Mouse (Mus musculus): ENCODE data around the gene March8.
"Not testable (repeated sequence)": the region's sequence is repeated elsewhere in the genome, so short reads cannot be mapped to it uniquely, and the experiment has no call there.

Gene March8

GRCm38 (mm10) chr6:116337835-116338501 is at the start of gene March8:
Gene March8 (plus strand): TSS chr6:116338024.
- peak; percentile 91 to 94 for DNase-seq

GRCm38 (mm10) chr6:116311411-116311810 is 26.4 kb upstream of the March8 start:
- no peak for DNase-seq

- DNase-seq = no peak
These were observed 18.6 kb upstream of the March8 start for GRCm38 (mm10) chr6:116319259-116319658.

- no peak for DNase-seq
These were observed 11.2 kb upstream of the March8 start for GRCm38 (mm10) chr6:116326641-116327040.

GRCm38 (mm10) chr6:116331396-116331795 is 6.4 kb upstream of the March8 start:
- peak in 1 of 2 experiments; percentile 14 for DNase-seq

GRCm38 (mm10) chr6:116337466-116337834 is 374 bp upstream of the March8 start:
- no peak for DNase-seq

- DNase-seq = no peak
These were observed 696 bp downstream of the March8 start for GRCm38 (mm10) chr6:116338520-116338919.

GRCm38 (mm10) chr6:116339088-116339487 is 1.3 kb downstream of the March8 start:
- no peak for DNase-seq

GRCm38 (mm10) chr6:116340521-116340920 is 2.7 kb downstream of the March8 start:
- no peak for DNase-seq

GRCm38 (mm10) chr6:116347953-116348352 is 10.1 kb downstream of the March8 start:
- DNase-seq = no peak

- DNase-seq = peak in 1 of 2 experiments; percentile 7
These were observed 12.2 kb downstream of the March8 start for GRCm38 (mm10) chr6:116349997-116350396.

- no peak for DNase-seq
These were observed 12.8 kb downstream of the March8 start for GRCm38 (mm10) chr6:116350643-116351042.

- no peak for DNase-seq
These were observed 13.7 kb downstream of the March8 start for GRCm38 (mm10) chr6:116351534-116351933.

GRCm38 (mm10) chr6:116353428-116353827 is 15.6 kb downstream of the March8 start:
- DNase-seq = no peak

- DNase-seq = not testable (repeated sequence)
These were observed 18.6 kb downstream of the March8 start for GRCm38 (mm10) chr6:116356311-116356947.

- DNase-seq = peak in 1 of 2 experiments; percentile 14
These were observed 19.1 kb downstream of the March8 start for GRCm38 (mm10) chr6:116356948-116357325.

GRCm38 (mm10) chr6:116358056-116358455 is 20.2 kb downstream of the March8 start:
- DNase-seq = no peak

GRCm38 (mm10) chr6:116359256-116359655 is 21.4 kb downstream of the March8 start:
- DNase-seq = no peak

GRCm38 (mm10) chr6:116361463-116361862 is 23.6 kb downstream of the March8 start:
- no peak for DNase-seq

- DNase-seq = no peak
These were observed 24.2 kb downstream of the March8 start for GRCm38 (mm10) chr6:116361993-116362392.

GRCm38 (mm10) chr6:116367971-116368370 is 30.1 kb downstream of the March8 start:
- DNase-seq = no peak

GRCm38 (mm10) chr6:116369811-116370210 is 32.0 kb downstream of the March8 start:
- no peak for DNase-seq

GRCm38 (mm10) chr6:116370216-116370976 is 32.6 kb downstream of the March8 start:
- DNase-seq = no peak

- DNase-seq = no peak
These were observed 33.7 kb downstream of the March8 start for GRCm38 (mm10) chr6:116371500-116371899.
